Mouse (Mus musculus) ES-E14 (cell line): ENCODE measurements around the gene Efcab14. TPM values are rescaled to one million over a fixed set of nuclear protein-coding genes. Genes with fewer than 3 reads are reported as not detected.

Experiments used
- DNase-seq: peaks from one replicate; pipeline ENCODE4 v3.0.0-alpha.2; 2013; ENCODE audit warnings: low read depth, low spot score
- H3K27ac ChIP-seq: 2 replicates; pipeline ENCODE4 v1.5.1; 2012; ENCODE audit warnings: low read depth, mild to moderate bottlenecking, low read length, moderate library complexity, mixed read lengths; ENCODE audit not compliant: poor library complexity, insufficient read depth, severe bottlenecking
- H3K36me3 ChIP-seq: 2 replicates; pipeline ENCODE4 v1.6.1; 2012; ENCODE audit warnings: mild to moderate bottlenecking, low read length, moderate library complexity, mixed read lengths; ENCODE audit not compliant: control insufficient read depth, poor library complexity, insufficient read depth, severe bottlenecking
- H3K4me1 ChIP-seq, 2 experiments: fragments of 150-350 bp in 1 of 2; sonication (generic) in 1 of 2; 2 replicates each; pipeline ENCODE4 v1.6.1; 2012; ENCODE audit warnings: low read length in 2 of 2, mild to moderate bottlenecking in 1 of 2, mixed read lengths in 1 of 2; ENCODE audit not compliant: control insufficient read depth in 2 of 2, insufficient read depth in 2 of 2, poor library complexity in 1 of 2
- H3K4me3 ChIP-seq, 2 experiments: fragments of 150-350 bp in 1 of 2; sonication (generic) in 1 of 2; 2 replicates each; pipeline ENCODE4 v1.5.1; 2012; ENCODE audit warnings: low read length in 2 of 2, low read depth in 1 of 2, mild to moderate bottlenecking in 1 of 2, mixed read lengths in 1 of 2; ENCODE audit not compliant: insufficient read depth in 1 of 2, poor library complexity in 1 of 2, severe bottlenecking in 1 of 2
- H3K9ac ChIP-seq: 2 replicates; pipeline ENCODE4 v1.6.1; 2012; ENCODE audit warnings: low read depth, mild to moderate bottlenecking, low read length, mixed read lengths; ENCODE audit not compliant: poor library complexity, insufficient read depth, severe bottlenecking
- H3K9me3 ChIP-seq: fragments of 150-350 bp; sonication (generic); 2 replicates; pipeline ENCODE4 v1.6.1; 2012; ENCODE audit warnings: low read depth, mild to moderate bottlenecking, low read length; ENCODE audit not compliant: control insufficient read depth, insufficient read depth
- CHD2 ChIP-seq: IDR thresholded peaks from 2 replicates; pipeline ENCODE4 v1.6.1; 2014; ENCODE audit warnings: mild to moderate bottlenecking, low read depth, low read length, inconsistent platforms
- HCFC1 ChIP-seq: IDR thresholded peaks from 2 replicates; pipeline ENCODE4 v1.6.1; 2012; ENCODE audit warnings: low read length, inconsistent platforms, borderline replicate concordance; ENCODE audit not compliant: insufficient read depth
- MAFK ChIP-seq: IDR thresholded peaks from 2 replicates; pipeline ENCODE4 v1.6.1; 2014; ENCODE audit warnings: mild to moderate bottlenecking, low read depth, low read length, inconsistent platforms; ENCODE audit not compliant: insufficient read depth
- ZC3H11A ChIP-seq: IDR thresholded peaks from 2 replicates; pipeline ENCODE4 v1.6.1; 2012; ENCODE audit warnings: low read depth, mild to moderate bottlenecking, inconsistent platforms, low read length, borderline replicate concordance
- ZNF384 ChIP-seq: IDR thresholded peaks from 2 replicates; pipeline ENCODE4 v1.6.1; 2012; ENCODE audit warnings: low read depth, low read length, inconsistent platforms
- in situ Hi-C, 2 experiments: fragments of 600-800 bp; cut with MboI; formaldehyde crosslinking; loops; one replicate each; pipeline ENCODE4 v1.15.1; 2025; ENCODE audit warnings: low sequenced_read_pairs in 2 of 2, inconsistent platforms in 1 of 2; ENCODE audit not compliant: unreplicated experiment in 2 of 2
- total RNA-seq: library from RNA; depleted of rRNA; stranded (reverse); fragments of 300-350 nt; gene quantifications from 2 replicates; pipeline ENCODE4 v1.2.3, GENCODE M21; 2012; rRNA removed

Efcab14 gene
- total RNA-seq = 17.1 and 20.2 TPM in 2 replicates

DNA sequence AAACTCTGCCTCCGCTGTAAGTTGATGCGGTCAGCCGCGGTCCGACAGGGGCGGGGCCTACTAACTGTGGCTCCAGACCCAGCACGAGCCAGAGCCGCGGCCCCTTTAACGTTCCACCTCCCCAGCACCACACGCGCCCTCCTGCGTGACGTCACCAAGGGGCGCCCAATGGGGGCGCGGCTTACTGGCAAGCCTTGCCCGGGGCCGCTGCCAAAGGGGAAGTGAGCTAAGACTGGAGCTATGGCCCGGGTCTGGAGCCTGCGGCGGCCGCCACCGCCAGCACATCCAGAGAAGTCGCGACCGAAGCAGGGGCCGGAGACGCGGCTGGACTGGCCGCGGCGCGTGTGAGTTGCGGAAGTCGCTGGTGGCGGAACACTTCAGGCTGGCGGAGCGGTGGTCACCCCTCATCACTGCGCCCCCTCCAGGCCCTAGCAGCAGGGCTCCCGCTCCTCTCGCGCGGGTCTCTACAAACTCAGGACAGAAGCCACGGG lies at the start of gene Efcab14:
Efcab14 (plus strand) TSS at position 194 of the 491 bp plus-strand sequence.
- TF ChIP-seq HCFC1 = peak; percentile 73; the same call in 1 of the 2 replicates
- no peak for TF ChIP-seq ZNF384
- no peak for TF ChIP-seq CHD2
- TF ChIP-seq ZC3H11A = no peak
- 0 out of 2 replicates have a peak, but pooled peaks have one; percentile 5 for TF ChIP-seq MAFK
- peak; percentile 97 for DNase-seq
- peak within 1 kb of the TSS; percentile 97 for H3K9ac ChIP-seq
- H3K27ac ChIP-seq = peak within 1 kb of the TSS; percentile 43; the same call in 1 of the 2 replicates
- peaks cover 8% of the 10 kb centered on the region; the same call in 1 of the 2 replicates for H3K36me3 ChIP-seq
- in situ Hi-C loops = loop anchor here (10.0 to 25.0 kb wide), 3 partner anchors 157 to 250 kb away; partner anchors contain the start of gene 6430628N08Rik (in 1 of the 2)
- H3K4me1 ChIP-seq = peaks cover 2 to 7% of the 10 kb centered on the region in 2 experiments; a peak in 2 of 4 replicates
- H3K4me3 ChIP-seq = peak within 1 kb of the TSS; percentile 92 to 99
- H3K9me3 ChIP-seq = no peaks in the 10 kb centered on the region

DNA sequence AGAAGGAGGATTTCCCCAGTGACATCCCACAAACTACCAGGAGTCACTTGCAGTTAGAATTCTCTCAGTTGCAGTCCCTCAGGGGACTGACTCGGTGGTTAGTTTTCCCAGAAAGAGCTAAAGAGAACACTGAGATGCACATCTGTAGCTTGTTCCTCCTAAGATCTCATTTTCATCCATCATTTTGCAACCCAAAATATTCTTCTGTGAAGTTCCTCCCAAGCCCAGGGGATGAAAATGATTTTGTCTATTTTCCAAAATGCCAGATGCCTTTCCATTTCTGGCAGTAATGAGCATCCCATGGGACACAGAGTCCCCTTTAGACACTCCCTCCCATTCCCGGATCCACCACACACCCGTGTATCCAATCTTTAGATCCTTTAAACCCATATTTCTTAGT lies 36.1 kb upstream of the Efcab14 start:
- DNase-seq = no peak
- Histone ChIP-seq H3K9me3 (no peaks in the 10 kb centered on the region), H3K9ac (no peak overlapping the region), H3K36me3 (no peaks in the 10 kb centered on the region), H3K27ac (no peak overlapping the region), H3K4me3 (no peak overlapping the region), H3K4me1 (no peaks in the 10 kb centered on the region)
- in situ Hi-C loops = loop anchor here (10.0 to 25.0 kb wide), 2 partner anchors 217 to 239 kb away; partner anchors contain the start of gene Cyp4a30b (in 1 of the 2)
- TF ChIP-seq MAFK (no peak), ZNF384 (no peak), ZC3H11A (no peak), CHD2 (no peak), HCFC1 (no peak)

DNA sequence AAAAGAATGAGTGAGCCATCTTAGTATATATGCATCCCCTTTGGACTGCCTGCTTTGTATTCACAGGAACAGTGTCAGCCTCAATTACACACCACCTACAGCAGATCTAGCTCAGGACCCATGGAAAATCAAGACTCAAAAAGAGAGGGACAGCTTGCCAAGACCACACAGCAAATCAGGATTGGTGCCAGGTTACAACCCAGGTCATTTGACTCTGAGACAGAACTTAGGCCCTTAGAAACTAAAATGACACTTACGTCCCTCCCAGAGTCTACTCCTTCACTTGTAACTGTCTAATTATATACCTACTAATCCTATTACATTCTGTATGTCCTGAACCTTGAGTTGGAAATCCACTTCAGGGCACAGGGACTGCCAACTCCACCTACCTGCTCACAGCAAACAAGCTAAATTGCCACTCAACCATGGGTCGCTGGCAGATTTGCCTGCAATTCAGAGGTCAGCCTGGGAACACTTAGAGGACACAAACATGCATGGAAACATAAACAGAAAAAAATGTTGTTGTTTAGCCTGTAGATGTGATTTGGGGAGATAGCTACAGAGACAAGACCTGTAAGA lies 33.5 kb upstream of the Efcab14 start:
- Histone ChIP-seq H3K27ac (no peak overlapping the region), H3K4me1 (no peaks in the 10 kb centered on the region), H3K36me3 (no peaks in the 10 kb centered on the region), H3K9me3 (no peaks in the 10 kb centered on the region), H3K9ac (no peak overlapping the region), H3K4me3 (no peak overlapping the region)
- TF ChIP-seq ZNF384 (no peak), HCFC1 (no peak), CHD2 (no peak), ZC3H11A (no peak), MAFK (no peak)
- in situ Hi-C loops = loop anchor here (10.0 to 25.0 kb wide), 2 partner anchors 219 to 242 kb away; partner anchors contain the start of gene Cyp4a30b (in 1 of the 2)
- DNase-seq = no peak

DNA sequence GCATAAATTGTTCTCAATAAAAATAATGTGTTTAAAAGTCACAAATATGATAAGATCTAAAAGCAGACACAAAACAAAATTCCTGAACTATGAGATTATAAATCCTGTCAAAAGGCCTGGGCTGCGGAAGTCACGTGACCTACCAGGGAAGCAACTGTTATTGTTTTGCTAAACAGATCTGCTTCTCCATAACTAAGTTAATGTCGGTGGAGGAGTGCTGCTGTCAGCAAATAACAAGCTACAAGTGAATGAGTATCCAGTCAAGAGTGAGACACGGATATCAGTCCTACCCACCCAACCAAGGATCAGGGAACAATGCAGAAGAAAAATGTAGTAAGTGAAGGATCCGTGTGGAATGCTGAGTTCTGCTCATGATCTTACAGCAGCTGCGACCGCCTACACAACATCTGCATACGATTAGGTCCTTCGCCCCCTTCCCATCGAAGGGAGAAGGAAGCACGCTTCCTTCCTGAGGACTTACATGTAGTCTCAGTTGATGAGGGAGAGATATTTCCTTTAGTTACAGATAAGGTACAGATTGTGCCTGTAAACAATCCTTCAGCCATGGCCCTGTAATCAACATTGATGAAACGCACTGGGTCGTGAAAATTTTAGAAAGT lies 28.5 kb upstream of the Efcab14 start:
- no peak for DNase-seq
- no peak overlapping the region for H3K4me3 ChIP-seq
- no peak overlapping the region for H3K27ac ChIP-seq
- TF ChIP-seq CHD2 (no peak), HCFC1 (no peak), ZNF384 (no peak), ZC3H11A (no peak), MAFK (no peak)
- H3K9ac ChIP-seq = no peak overlapping the region
- H3K36me3 ChIP-seq = no peaks in the 10 kb centered on the region
- H3K4me1 ChIP-seq = peaks cover 0 to 2% of the 10 kb centered on the region in 2 experiments; a peak in 1 of 4 replicates
- in situ Hi-C loops = loop anchor here (10.0 to 25.0 kb wide), 2 partner anchors 224 to 247 kb away; partner anchors contain the start of gene Cyp4a30b (in 1 of the 2)
- no peaks in the 10 kb centered on the region for H3K9me3 ChIP-seq
